Mouse (Mus musculus) yolk sac, embryonic 10.5 days (tissue): ENCODE data around the gene Olfr98.
A peak's percentile ranks its signal among the peaks of the same experiment; 100 is the strongest.
"Not testable (repeated sequence)": the region's sequence is repeated elsewhere in the genome, so short reads cannot be mapped to it uniquely, and the experiment has no call there.

ENCODE experiments used
- DNase-seq: peaks from one replicate; pipeline ENCODE4 v3.0.0-alpha.2; 2017; ENCODE audit warnings: low spot score

Gene Olfr98

DNA sequence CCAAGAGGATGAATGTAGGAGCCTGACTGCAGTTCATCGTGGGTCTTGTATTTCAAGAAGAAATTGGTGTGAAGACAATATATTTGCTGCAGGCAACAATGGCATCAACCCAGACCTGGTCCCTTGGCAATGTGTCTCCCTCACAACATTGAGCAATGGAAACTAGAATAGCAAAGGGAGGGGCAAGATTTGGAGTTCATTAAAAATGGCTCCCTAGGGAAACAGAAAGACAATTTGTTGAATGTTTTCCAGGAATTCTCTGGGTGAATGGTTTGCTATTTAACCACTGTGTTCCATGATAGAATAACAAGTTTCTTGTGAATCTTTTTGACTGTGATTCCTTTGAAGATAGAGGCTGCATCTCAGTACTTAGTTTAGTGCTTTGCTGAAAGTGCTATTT, at the start of gene Olfr98:
Olfr98 (minus strand) TSS at position 124 of the 400 bp plus-strand sequence.
- DNase-seq: no peak

DNA sequence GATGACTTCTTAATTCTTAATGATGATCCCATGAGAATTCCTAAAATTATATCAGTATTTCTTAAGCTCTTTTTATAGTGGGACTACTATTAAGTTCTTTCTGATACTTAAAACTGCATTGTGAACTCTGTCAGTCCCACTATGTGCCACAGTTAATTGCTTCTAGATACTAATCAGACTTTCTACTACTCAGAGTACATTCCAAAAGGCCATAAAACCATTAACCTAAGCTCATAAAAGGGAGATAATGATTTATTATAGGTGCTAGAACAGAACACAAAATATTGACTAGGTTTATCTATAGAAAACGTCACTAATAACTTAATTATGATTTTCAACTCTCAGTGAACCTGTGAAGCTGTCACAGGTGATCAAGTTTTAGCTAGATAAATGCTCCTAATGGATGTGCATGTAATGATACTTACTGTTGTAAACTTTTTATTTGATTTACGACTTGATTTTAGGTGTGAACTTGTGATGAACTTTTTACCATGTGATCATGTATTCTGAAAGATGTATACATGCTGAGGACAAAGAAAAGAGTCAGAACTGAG, 46.7 kb upstream of the Olfr98 start:
- DNase-seq: no peak

- no peak for DNase-seq
These were observed 44.9 kb upstream of the Olfr98 start for GRCm38 (mm10) chr17:37308483-37308882.

DNA sequence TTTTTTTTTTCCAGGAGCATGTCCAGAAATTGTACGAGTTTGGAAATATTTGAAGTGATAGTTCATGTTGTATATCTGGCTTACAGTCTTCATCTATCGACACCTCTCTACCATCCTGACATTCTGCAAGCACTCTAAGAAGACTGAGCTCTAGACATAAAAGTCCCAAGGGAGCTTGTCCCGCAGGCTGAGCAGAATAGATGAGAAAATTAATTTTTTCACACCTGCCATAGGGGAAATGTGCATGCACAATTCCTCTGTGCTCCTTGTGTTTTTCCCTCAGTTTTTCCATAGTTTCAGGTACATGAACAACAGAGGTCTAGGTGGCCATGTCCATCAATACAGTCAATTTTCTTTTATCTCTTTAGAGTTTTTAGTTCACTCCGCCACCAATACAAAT, 40.7 kb upstream of the Olfr98 start, which contains the start of gene Olfr101:
Olfr101 (minus strand) TSS at position 101 of the 400 bp plus-strand sequence.
- DNase-seq: no peak

GRCm38 (mm10) chr17:37283360-37283759, 19.8 kb upstream of the Olfr98 start, which contains the start of gene Olfr99:
Olfr99 (minus strand) TSS chr17:37283460.
- DNase-seq: no peak

GRCm38 (mm10) chr17:37280331-37280730, 16.8 kb upstream of the Olfr98 start:
- DNase-seq: no peak

DNA sequence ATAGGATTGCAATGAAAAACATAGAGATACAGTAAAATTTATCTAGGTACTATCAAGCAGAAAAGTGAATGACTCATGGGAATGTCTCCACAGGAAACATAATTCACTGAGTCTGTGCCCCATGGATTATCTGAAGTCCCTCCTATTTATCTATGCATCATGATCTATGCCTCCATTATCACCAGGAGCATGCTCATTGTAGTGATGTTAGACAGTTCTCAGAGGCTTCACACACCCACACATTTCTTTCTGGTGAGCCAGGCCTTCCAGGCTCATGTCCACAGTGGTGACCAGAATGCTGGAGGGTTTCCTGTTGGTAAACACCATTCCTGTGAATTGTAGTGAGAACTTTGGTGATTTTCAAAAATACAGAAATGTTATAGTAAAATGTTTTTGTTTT, 13.0 kb upstream of the Olfr98 start:
- no peak for DNase-seq

DNA sequence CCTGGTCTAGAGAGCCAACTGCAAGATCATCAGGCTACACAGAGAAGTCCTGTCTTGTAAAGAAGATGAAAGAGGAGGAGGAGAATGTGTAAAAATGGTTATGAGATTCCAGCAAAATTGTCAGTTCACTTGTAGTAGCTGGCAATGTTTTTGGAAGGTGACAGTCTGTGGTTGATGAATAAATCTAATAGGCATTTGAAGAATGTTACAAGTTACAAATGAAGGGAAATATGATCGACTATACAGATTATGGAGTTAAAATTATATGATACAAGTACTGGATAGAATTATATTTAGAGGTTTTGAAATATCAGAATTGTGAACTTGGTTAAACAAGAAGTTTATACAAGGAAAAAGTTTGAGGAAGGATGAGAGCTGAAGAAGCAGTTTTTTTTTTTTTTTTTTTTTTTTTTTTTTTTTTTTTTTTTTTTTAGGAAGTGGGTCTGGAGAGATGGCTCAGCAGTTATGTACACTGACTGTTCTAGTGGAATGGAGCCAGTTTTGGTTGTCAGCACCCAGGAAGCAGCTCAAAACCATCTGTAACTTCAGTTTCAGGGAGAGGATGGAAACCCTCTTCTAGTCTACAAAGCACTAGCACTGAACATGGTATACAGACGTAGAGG, 12.2 kb upstream of the Olfr98 start:
- DNase-seq: no peak

DNA sequence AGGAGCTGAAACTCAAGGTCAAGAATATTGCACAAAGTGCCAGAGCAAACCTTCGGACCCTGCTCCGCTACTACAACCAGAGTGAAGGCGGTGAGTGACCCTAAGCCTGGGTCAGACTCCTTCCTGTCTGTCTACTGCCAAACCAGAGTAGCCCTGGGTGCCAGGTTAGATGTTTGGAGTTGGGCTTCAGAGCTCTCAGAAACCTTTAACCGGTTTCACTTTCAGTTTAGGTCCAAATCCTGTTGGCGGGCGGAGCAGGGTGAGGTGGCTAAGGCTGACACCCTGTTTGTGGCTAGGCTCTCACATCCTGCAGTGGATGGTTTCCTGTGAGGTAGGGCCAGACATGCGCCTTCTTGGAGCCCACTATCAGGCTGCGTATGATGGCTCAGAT, 7.1 kb upstream of the Olfr98 start:
- no peak for DNase-seq

GRCm38 (mm10) chr17:37270058-37270701, 6.6 kb upstream of the Olfr98 start, which contains the start of gene H2-M3:
H2-M3 (plus strand) TSS chr17:37270220.
- DNase-seq: peak; percentile 79

DNA sequence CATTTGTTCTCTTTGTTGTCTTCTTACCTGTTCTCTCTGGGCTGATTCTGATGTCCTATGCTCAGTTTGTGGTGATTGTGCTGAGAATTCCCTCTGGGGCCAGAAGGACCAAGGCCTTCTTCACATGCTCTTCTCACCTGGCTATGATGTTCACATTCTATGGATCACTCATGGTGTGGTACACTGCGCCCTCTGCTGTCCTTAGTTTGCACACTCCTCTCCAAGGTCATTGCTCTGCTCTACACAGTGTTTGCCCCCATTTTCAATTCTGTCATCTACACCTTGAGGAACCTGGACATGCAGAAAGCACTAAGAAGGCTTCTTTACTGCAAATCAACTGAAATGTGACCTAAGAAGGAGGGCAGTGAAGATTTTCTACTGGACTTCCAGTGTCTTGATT, 13.0 kb downstream of the Olfr98 start:
- DNase-seq: peak; percentile 12

GRCm38 (mm10) chr17:37249460-37249859, 14.1 kb downstream of the Olfr98 start:
- no peak for DNase-seq

DNA sequence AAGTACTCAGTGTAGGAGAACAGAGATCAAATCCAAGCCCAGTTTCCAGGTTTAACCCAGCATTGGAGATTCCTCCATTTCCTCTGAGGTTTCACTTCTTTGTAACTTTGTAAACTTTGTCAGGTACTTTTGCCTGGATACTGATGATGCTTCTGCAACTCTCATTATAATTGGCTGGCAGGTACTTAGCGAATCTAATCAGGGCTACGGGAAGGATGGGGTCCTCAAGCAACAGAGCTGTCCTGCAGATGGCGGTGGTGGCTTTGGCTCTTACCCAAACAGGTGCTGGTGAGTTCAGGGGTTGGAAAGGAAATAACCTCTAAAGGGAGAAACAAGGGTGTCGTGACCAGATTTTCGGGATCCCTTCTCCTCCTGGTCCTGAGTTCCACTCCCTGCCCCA, 16.8 kb downstream of the Olfr98 start:
- no peak for DNase-seq

GRCm38 (mm10) chr17:37242198-37242597, 21.4 kb downstream of the Olfr98 start:
- peak; percentile 48 for DNase-seq

GRCm38 (mm10) chr17:37237230-37237629, 26.3 kb downstream of the Olfr98 start, which contains the start of gene Olfr97:
Olfr97 (minus strand) TSS chr17:37237330.
- not testable (repeated sequence) for DNase-seq

GRCm38 (mm10) chr17:37221879-37222278, 41.7 kb downstream of the Olfr98 start:
- DNase-seq: no peak

- no peak for DNase-seq
These were observed 43.7 kb downstream of the Olfr98 start, which contains the start of gene Olfr96 for GRCm38 (mm10) chr17:37219846-37220245. Olfr96 (plus strand) TSS chr17:37220146.

DNA sequence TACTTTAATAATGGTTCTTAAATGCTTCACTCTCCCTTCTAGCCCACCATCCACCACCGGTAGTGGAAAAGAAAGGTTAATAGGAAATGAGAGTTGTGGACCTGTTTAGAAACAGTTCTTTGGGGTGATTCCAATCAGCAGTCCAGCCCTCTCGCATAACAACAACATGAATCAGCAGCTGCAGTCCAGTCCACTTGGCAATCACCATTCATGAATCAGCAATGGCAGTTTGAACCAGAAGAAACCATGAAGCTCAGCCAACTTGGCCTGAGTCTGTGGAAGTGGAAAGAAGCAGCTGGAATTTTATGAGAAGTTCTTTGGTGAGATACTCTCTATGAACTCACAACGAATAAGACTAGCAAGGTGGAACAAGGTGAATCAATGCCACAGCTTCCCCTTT, 45.1 kb downstream of the Olfr98 start:
- DNase-seq: no peak

DNA sequence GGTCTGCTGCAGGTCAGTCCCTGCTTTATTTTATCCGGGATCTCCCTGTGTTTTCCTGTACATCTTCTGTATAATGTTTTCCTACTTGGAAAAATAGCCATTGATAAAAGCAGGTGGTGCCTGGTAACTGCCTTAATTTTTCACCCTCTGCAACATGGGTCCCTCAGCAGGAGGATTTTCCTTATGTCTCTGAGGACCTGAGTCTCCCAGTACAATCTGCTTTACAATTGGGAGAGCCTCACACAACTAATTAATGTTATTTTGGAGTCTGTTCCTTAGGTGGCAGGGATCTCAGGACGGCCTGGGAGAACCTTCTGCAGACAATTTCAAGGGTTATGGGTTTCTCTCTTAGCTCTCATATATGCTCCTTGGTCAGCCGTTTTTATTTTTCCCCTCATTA, 50.5 kb downstream of the Olfr98 start, which contains the start of gene Olfr95:
Olfr95 (minus strand) TSS at position 101 of the 400 bp plus-strand sequence.
- no peak for DNase-seq
